ENCODE assay signal across 8 mouse cellular contexts in genomic region chrX:38634801-38635637, GRCm38 (mm10). TPM values are rescaled to one million over a fixed set of nuclear protein-coding genes. Genes with fewer than 3 reads are reported as not detected.
DNase-seq lines count a peak whose midpoint lies in the region; ATAC-seq lines count a peak whose summit lies in the region.

C1galt1c1 (minus strand) TSS chrX:38635087.

- ATAC-seq in hindbrain, embryonic 14.5 days (ENCODE audit: low FRiP score): peak; percentile 99

- WGBS in hindbrain, embryonic 14.5 days: 13% methylated on average over 41 of the region's 43 CpGs

- H3K4me3 ChIP-seq in hindbrain, embryonic 14.5 days (replicated peaks; ENCODE audit: low read length): peak within 1 kb of the TSS; percentile 50

- no peaks in the 10 kb centered on the region for H3K9me3 ChIP-seq in hindbrain, embryonic 14.5 days (ENCODE audit: control insufficient read depth, low read length)

- H3K27me3 ChIP-seq in hindbrain, embryonic 14.5 days (ENCODE audit: control insufficient read depth, insufficient read depth, low read length): no peaks in the 10 kb centered on the region

- peak; percentile 90 for DNase-seq in R1 (ENCODE audit: low read depth, low spot score)
- peak; percentile 86 to 94 for DNase-seq in cerebellum, postnatal 25 days
- DNase-seq in frontal cortex, postnatal 25 days (ENCODE audit: low spot score in 2 of 2): peak; percentile 65 to 79
- peak; percentile 85 for DNase-seq in hindbrain, embryonic 14.5 days (ENCODE audit: low spot score)
- peak; percentile 84 to 85 for DNase-seq in layer of hippocampus, postnatal 36 days
- DNase-seq in lung, postnatal 36 days: peak; percentile 96
- peak; percentile 91 for DNase-seq in retina, postnatal 1 day
- DNase-seq in urinary bladder, adult 18-20 months (ENCODE audit: low spot score in 2 of 2): peak; percentile 71 to 84

- H3K36me3 ChIP-seq in hindbrain, embryonic 14.5 days (replicated peaks; ENCODE audit: control insufficient read depth, insufficient read depth): no peaks in the 10 kb centered on the region

- H3K9ac ChIP-seq in hindbrain, embryonic 14.5 days: peak within 1 kb of the TSS; percentile 65

- peaks cover 5% of the 10 kb centered on the region; the same call in 1 of the 2 replicates for H3K4me1 ChIP-seq in hindbrain, embryonic 14.5 days (replicated peaks; ENCODE audit: control insufficient read depth, insufficient read depth, low read length)

- peak within 1 kb of the TSS; percentile 89 for H3K27ac ChIP-seq in hindbrain, embryonic 14.5 days

- peak within 1 kb of the TSS; percentile 48 for H3K4me2 ChIP-seq in hindbrain, embryonic 14.5 days (replicated peaks)

RNA-seq across cellular contexts. Expression of gene C1galt1c1, which starts in this region (rescaled TPM):
- 31.6 and 35.3 TPM in 2 replicates for polyA plus RNA-seq in hindbrain, embryonic 14.5 days (2014; fragmentation: Nextera tagmentation; extraction: Ambion mirVana)
- 10 to 100 TPM; 25.8 to 27.9 TPM for total RNA-seq in layer of hippocampus, postnatal 36 days (2021)

Comparison
In these comparisons a context has a peak if more than half of its experiments do, and no peak if none do; other contexts are left out.
1. Peak in every context shown above with its lines: DNase-seq, ATAC-seq, H3K4me3 ChIP-seq and H3K27ac ChIP-seq.